Mouse (Mus musculus): ENCODE measurements around the gene Ufd1.

Ufd1 gene

GRCm38 (mm10) chr16:18811468-18812384, at the start of gene Ufd1, which contains the start of gene Cdc45:
Gene Ufd1, plus strand, starts transcription at chr16:18811779.
Gene Cdc45, minus strand, starts transcription at chr16:18811987.
- in situ Hi-C loops (cut with MboI, MseI) = loop anchor here (10.0 kb wide), 1 partner anchor 1297 kb away; no protein-coding TSS in a partner anchor

- in situ Hi-C loops (cut with MboI, MseI) = loop anchor here (5.0 kb wide), 1 partner anchor 324 kb away; no protein-coding TSS in a partner anchor
Observed at GRCm38 (mm10) chr16:18762960-18763359, 48.6 kb upstream of the Ufd1 start.

GRCm38 (mm10) chr16:18766390-18766789, 45.2 kb upstream of the Ufd1 start:
- in situ Hi-C loops (cut with MboI, MseI) = no loop called here

GRCm38 (mm10) chr16:18769501-18769900, 42.1 kb upstream of the Ufd1 start:
- in situ Hi-C loops (cut with MboI, MseI) = no loop called here

GRCm38 (mm10) chr16:18773936-18774335, 37.6 kb upstream of the Ufd1 start:
- in situ Hi-C loops (cut with MboI, MseI) = no loop called here

GRCm38 (mm10) chr16:18775621-18776555, 35.7 kb upstream of the Ufd1 start:
- in situ Hi-C loops (cut with MboI, MseI) = no loop called here

- in situ Hi-C loops (cut with MboI, MseI) = no loop called here
Observed at GRCm38 (mm10) chr16:18776556-18777100, 35.0 kb upstream of the Ufd1 start, which contains the start of gene Cldn5. Gene Cldn5, plus strand, starts transcription at chr16:18776847.

- in situ Hi-C loops (cut with MboI, MseI) = no loop called here
Observed at GRCm38 (mm10) chr16:18777101-18778080, 34.2 kb upstream of the Ufd1 start.

- in situ Hi-C loops (cut with MboI, MseI) = no loop called here
Observed at GRCm38 (mm10) chr16:18778461-18778860, 33.1 kb upstream of the Ufd1 start.

GRCm38 (mm10) chr16:18781810-18782209, 29.8 kb upstream of the Ufd1 start:
- in situ Hi-C loops (cut with MboI, MseI) = no loop called here

- in situ Hi-C loops (cut with MboI, MseI) = no loop called here
Observed at GRCm38 (mm10) chr16:18785025-18785424, 26.6 kb upstream of the Ufd1 start.

GRCm38 (mm10) chr16:18785485-18785884, 26.1 kb upstream of the Ufd1 start:
- in situ Hi-C loops (cut with MboI, MseI) = no loop called here

- in situ Hi-C loops (cut with MboI, MseI) = no loop called here
Observed at GRCm38 (mm10) chr16:18786652-18787051, 24.9 kb upstream of the Ufd1 start.

- in situ Hi-C loops (cut with MboI, MseI) = no loop called here
Observed at GRCm38 (mm10) chr16:18788627-18789406, 22.8 kb upstream of the Ufd1 start.

- in situ Hi-C loops (cut with MboI, MseI) = no loop called here
Observed at GRCm38 (mm10) chr16:18795223-18795899, 16.2 kb upstream of the Ufd1 start.

- in situ Hi-C loops (cut with MboI, MseI) = no loop called here
Observed at GRCm38 (mm10) chr16:18796645-18797044, 14.9 kb upstream of the Ufd1 start.

- in situ Hi-C loops (cut with MboI, MseI) = no loop called here
Observed at GRCm38 (mm10) chr16:18798151-18798550, 13.4 kb upstream of the Ufd1 start.

GRCm38 (mm10) chr16:18798841-18799240, 12.7 kb upstream of the Ufd1 start:
- in situ Hi-C loops (cut with MboI, MseI) = no loop called here

GRCm38 (mm10) chr16:18805746-18806145, 5.8 kb upstream of the Ufd1 start:
- in situ Hi-C loops (cut with MboI, MseI) = no loop called here
